Mouse (Mus musculus): ENCODE data around the gene Cttnbp2. TPM values are rescaled to one million over a fixed set of nuclear protein-coding genes. Genes with fewer than 3 reads are reported as not detected.

Cttnbp2 gene
- polyA plus RNA-seq, 1 experiment from 2014 or later = 27.4 TPM

DNA sequence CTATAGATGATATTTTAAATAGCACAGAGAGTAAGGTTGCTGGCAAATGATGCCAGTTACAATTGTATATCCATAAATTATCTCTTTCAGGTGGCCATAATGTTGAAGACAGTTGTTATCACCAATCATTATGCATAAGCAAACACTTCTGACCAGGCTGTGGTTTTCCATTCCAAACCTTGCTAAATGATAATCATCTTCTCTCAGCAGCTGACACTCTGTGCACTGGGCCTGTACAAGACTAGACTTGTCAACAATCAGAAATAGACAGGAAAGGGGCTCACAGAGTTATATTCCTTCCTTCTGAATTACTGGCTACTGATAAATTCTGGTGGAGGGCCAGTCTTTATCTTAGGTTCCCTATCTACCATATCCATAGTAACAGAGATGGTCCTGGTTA is 32.1 kb downstream of the Cttnbp2 start:
- ATAC-seq (ENCODE audit: insufficient number of reproducible peaks, insufficient read depth, low FRiP score, low read depth) = no peak

GRCm38 (mm10) chr6:18481781-18482180 is 32.9 kb downstream of the Cttnbp2 start:
- H3K9ac ChIP-seq (replicated peaks; ENCODE audit: low read depth, low read length) = no peak overlapping the region
- H3K27me3 ChIP-seq (ENCODE audit: control insufficient read depth, insufficient read depth, low read length) = no peaks in the 10 kb centered on the region
- H3K4me1 ChIP-seq (ENCODE audit: control insufficient read depth, insufficient read depth, low read length) = no peaks in the 10 kb centered on the region
- WGBS = 86% methylated on average over 3 of the region's 3 CpGs
- no peak for ATAC-seq (ENCODE audit: insufficient number of reproducible peaks, insufficient read depth, low FRiP score, low read depth)
- no peak overlapping the region for H3K4me3 ChIP-seq (ENCODE audit: low read depth, low read length)
- H3K27ac ChIP-seq (ENCODE audit: low read length) = no peak overlapping the region
- H3K4me2 ChIP-seq (replicated peaks; ENCODE audit: low read depth, low read length) = no peak overlapping the region
- H3K36me3 ChIP-seq (ENCODE audit: control insufficient read depth, insufficient read depth, low read length) = no peaks in the 10 kb centered on the region
- H3K9me3 ChIP-seq (ENCODE audit: control insufficient read depth, low read depth, low read length) = no peaks in the 10 kb centered on the region

More for the DNA sequence above, 32.1 kb downstream of the Cttnbp2 start:
- H3K4me2 ChIP-seq (replicated peaks; ENCODE audit: low read depth, low read length) = no peak overlapping the region
- H3K36me3 ChIP-seq (ENCODE audit: control insufficient read depth, insufficient read depth, low read length) = no peaks in the 10 kb centered on the region
- no peaks in the 10 kb centered on the region for H3K4me1 ChIP-seq (ENCODE audit: control insufficient read depth, insufficient read depth, low read length)
- H3K27me3 ChIP-seq (ENCODE audit: control insufficient read depth, insufficient read depth, low read length) = no peaks in the 10 kb centered on the region
- no peak overlapping the region for H3K27ac ChIP-seq (ENCODE audit: low read length)
- H3K4me3 ChIP-seq (ENCODE audit: low read depth, low read length) = no peak overlapping the region
- H3K9ac ChIP-seq (replicated peaks; ENCODE audit: low read depth, low read length) = no peak overlapping the region
- no peaks in the 10 kb centered on the region for H3K9me3 ChIP-seq (ENCODE audit: control insufficient read depth, low read depth, low read length)

DNA sequence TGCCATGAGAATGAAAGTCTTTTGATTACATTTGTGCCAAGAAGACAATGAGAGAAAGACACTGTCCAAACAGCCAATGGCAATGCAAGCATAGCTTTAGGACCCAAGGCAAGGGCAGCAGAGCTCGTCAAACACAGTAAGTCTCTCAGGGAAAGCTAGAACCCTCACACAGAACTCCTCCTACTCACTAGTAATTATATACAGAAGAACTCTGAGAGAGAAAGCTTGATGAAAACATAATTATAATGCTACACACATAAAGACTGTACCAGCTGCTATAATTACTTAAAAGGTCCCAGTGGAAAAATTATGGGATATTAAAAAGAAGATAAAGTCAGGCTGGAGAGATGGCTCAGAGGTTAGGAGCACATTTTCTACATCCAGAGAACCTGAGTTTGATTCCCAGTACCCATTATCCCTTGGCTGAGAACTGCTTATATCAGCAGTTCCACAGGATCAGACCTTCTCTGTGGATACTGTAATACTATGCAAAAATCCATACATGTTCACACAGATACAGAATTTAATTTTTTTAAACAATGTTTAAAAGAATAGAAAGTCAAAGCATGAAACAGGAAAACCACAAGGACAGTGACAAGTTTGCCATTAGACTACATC is 37.2 kb downstream of the Cttnbp2 start:
- H3K27ac ChIP-seq (ENCODE audit: low read length) = no peak overlapping the region
- H3K9ac ChIP-seq (replicated peaks; ENCODE audit: low read depth, low read length) = no peak overlapping the region
- H3K4me2 ChIP-seq (replicated peaks; ENCODE audit: low read depth, low read length) = no peak overlapping the region
- no peaks in the 10 kb centered on the region for H3K27me3 ChIP-seq (ENCODE audit: control insufficient read depth, insufficient read depth, low read length)
- no peak for ATAC-seq (ENCODE audit: insufficient number of reproducible peaks, insufficient read depth, low FRiP score, low read depth)
- H3K9me3 ChIP-seq (ENCODE audit: control insufficient read depth, low read depth, low read length) = no peaks in the 10 kb centered on the region
- 54% methylated on average over 1 of the region's 1 CpGs for WGBS
- H3K4me3 ChIP-seq (ENCODE audit: low read depth, low read length) = no peak overlapping the region
- no peaks in the 10 kb centered on the region for H3K36me3 ChIP-seq (ENCODE audit: control insufficient read depth, insufficient read depth, low read length)
- H3K4me1 ChIP-seq (ENCODE audit: control insufficient read depth, insufficient read depth, low read length) = no peaks in the 10 kb centered on the region

GRCm38 (mm10) chr6:18474983-18475382 is 39.7 kb downstream of the Cttnbp2 start:
- no peak overlapping the region for H3K27ac ChIP-seq (ENCODE audit: low read length)
- no peaks in the 10 kb centered on the region for H3K27me3 ChIP-seq (ENCODE audit: control insufficient read depth, insufficient read depth, low read length)
- H3K4me2 ChIP-seq (replicated peaks; ENCODE audit: low read depth, low read length) = no peak overlapping the region
- 73% methylated on average over 2 of the region's 2 CpGs for WGBS
- H3K36me3 ChIP-seq (ENCODE audit: control insufficient read depth, insufficient read depth, low read length) = no peaks in the 10 kb centered on the region
- H3K4me1 ChIP-seq (ENCODE audit: control insufficient read depth, insufficient read depth, low read length) = no peaks in the 10 kb centered on the region
- no peaks in the 10 kb centered on the region for H3K9me3 ChIP-seq (ENCODE audit: control insufficient read depth, low read depth, low read length)
- H3K9ac ChIP-seq (replicated peaks; ENCODE audit: low read depth, low read length) = no peak overlapping the region
- no peak for ATAC-seq (ENCODE audit: insufficient number of reproducible peaks, insufficient read depth, low FRiP score, low read depth)
- H3K4me3 ChIP-seq (ENCODE audit: low read depth, low read length) = no peak overlapping the region

GRCm38 (mm10) chr6:18474541-18474940 is 40.1 kb downstream of the Cttnbp2 start:
- Histone ChIP-seq H3K36me3 (ENCODE audit: control insufficient read depth, insufficient read depth, low read length) (no peaks in the 10 kb centered on the region), H3K27ac (ENCODE audit: low read length) (no peak overlapping the region), H3K4me1 (ENCODE audit: control insufficient read depth, insufficient read depth, low read length) (no peaks in the 10 kb centered on the region), H3K4me2 (replicated peaks; ENCODE audit: low read depth, low read length) (no peak overlapping the region), H3K9ac (replicated peaks; ENCODE audit: low read depth, low read length) (no peak overlapping the region), H3K27me3 (ENCODE audit: control insufficient read depth, insufficient read depth, low read length) (no peaks in the 10 kb centered on the region), H3K9me3 (ENCODE audit: control insufficient read depth, low read depth, low read length) (no peaks in the 10 kb centered on the region), H3K4me3 (ENCODE audit: low read depth, low read length) (no peak overlapping the region)
- 24% methylated on average over 1 of the region's 1 CpGs for WGBS
- ATAC-seq (ENCODE audit: insufficient number of reproducible peaks, insufficient read depth, low FRiP score, low read depth) = no peak

DNA sequence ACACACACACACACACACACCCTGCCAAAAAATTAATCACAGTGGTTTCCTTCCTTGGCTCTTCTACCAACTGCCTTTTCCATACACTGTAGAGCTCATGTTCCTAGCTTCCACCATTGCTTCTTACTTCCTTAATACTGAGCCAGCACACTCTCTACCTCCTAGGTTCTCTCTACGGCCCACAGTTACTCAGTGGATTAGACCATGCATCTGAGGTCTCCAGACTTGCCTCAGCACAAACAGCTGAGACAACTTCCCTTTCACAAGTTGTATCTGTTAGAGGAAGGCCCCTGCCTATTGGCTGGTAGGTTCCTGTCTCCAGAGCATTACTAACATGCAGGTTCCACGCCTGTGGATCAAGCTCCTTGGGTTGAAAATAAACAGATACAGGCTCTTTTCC is 45.4 kb downstream of the Cttnbp2 start:
- 43% methylated on average over 2 of the region's 2 CpGs for WGBS
- H3K4me1 ChIP-seq (ENCODE audit: control insufficient read depth, insufficient read depth, low read length) = no peaks in the 10 kb centered on the region
- H3K9ac ChIP-seq (replicated peaks; ENCODE audit: low read depth, low read length) = no peak overlapping the region
- H3K9me3 ChIP-seq (ENCODE audit: control insufficient read depth, low read depth, low read length) = no peaks in the 10 kb centered on the region
- no peak overlapping the region for H3K4me2 ChIP-seq (replicated peaks; ENCODE audit: low read depth, low read length)
- H3K4me3 ChIP-seq (ENCODE audit: low read depth, low read length) = no peak overlapping the region
- ATAC-seq (ENCODE audit: insufficient number of reproducible peaks, insufficient read depth, low FRiP score, low read depth) = no peak; the same call in 1 of the 2 replicates
- no peak overlapping the region for H3K27ac ChIP-seq (ENCODE audit: low read length)
- no peaks in the 10 kb centered on the region for H3K27me3 ChIP-seq (ENCODE audit: control insufficient read depth, insufficient read depth, low read length)
- no peaks in the 10 kb centered on the region for H3K36me3 ChIP-seq (ENCODE audit: control insufficient read depth, insufficient read depth, low read length)

DNA sequence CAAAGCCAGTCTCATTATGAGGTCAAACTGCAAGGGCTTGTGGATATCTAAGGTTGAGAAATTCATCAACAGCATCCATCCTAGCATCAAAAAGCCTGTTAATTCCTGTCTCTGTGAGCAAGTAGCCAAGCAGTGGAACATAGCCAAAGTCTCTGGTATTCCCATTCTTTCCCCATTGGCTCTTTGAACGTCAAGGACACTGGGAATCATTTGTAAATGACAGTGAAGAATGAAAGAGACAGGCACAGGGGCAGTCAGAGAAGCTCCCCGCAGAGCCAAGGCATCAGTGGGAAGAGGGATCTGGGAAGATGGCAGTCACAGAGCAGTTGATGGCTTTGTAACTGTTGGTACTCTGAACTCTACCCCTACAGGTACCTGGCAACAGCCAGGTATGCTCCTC is 46.9 kb downstream of the Cttnbp2 start:
- ATAC-seq (ENCODE audit: insufficient number of reproducible peaks, insufficient read depth, low FRiP score, low read depth) = no peak
- no peak overlapping the region for H3K4me2 ChIP-seq (replicated peaks; ENCODE audit: low read depth, low read length)
- no peaks in the 10 kb centered on the region for H3K27me3 ChIP-seq (ENCODE audit: control insufficient read depth, insufficient read depth, low read length)
- H3K4me3 ChIP-seq (ENCODE audit: low read depth, low read length) = no peak overlapping the region
- H3K36me3 ChIP-seq (ENCODE audit: control insufficient read depth, insufficient read depth, low read length) = no peaks in the 10 kb centered on the region
- no peak overlapping the region for H3K27ac ChIP-seq (ENCODE audit: low read length)
- H3K9me3 ChIP-seq (ENCODE audit: control insufficient read depth, low read depth, low read length) = no peaks in the 10 kb centered on the region
- H3K9ac ChIP-seq (replicated peaks; ENCODE audit: low read depth, low read length) = no peak overlapping the region
- H3K4me1 ChIP-seq (ENCODE audit: control insufficient read depth, insufficient read depth, low read length) = no peaks in the 10 kb centered on the region
- 59% methylated on average over 2 of the region's 2 CpGs for WGBS

DNA sequence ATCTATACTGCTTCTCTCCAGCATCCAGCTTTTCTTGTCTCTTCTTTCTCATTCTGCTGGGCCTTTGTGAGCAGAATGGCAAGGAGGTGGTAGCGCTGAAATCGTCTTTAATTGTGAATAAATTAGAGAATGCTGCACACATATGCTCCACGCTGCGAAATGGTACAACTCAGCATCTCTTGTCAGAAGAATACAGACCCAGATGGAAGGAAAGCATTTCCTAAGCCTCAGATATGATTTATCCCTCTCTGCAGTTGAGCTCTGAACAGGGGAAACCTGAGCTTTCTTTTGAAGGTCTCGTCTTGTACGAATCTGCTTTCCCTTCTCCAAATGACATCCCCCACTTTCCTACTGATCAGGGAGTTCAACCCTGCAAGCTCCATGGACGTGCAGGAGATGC is 48.4 kb downstream of the Cttnbp2 start:
- ATAC-seq (ENCODE audit: insufficient number of reproducible peaks, insufficient read depth, low FRiP score, low read depth) = no peak
- Histone ChIP-seq H3K27ac (ENCODE audit: low read length) (no peak overlapping the region), H3K27me3 (ENCODE audit: control insufficient read depth, insufficient read depth, low read length) (no peaks in the 10 kb centered on the region), H3K4me3 (ENCODE audit: low read depth, low read length) (no peak overlapping the region), H3K4me2 (replicated peaks; ENCODE audit: low read depth, low read length) (no peak overlapping the region), H3K9me3 (ENCODE audit: control insufficient read depth, low read depth, low read length) (no peaks in the 10 kb centered on the region), H3K4me1 (ENCODE audit: control insufficient read depth, insufficient read depth, low read length) (no peaks in the 10 kb centered on the region), H3K36me3 (ENCODE audit: control insufficient read depth, insufficient read depth, low read length) (no peaks in the 10 kb centered on the region), H3K9ac (replicated peaks; ENCODE audit: low read depth, low read length) (no peak overlapping the region)
- 65% methylated on average over 7 of the region's 7 CpGs for WGBS

- no peaks in the 10 kb centered on the region for H3K4me1 ChIP-seq (ENCODE audit: control insufficient read depth, insufficient read depth, low read length)
- 49% methylated on average over 10 of the region's 10 CpGs for WGBS
- H3K9ac ChIP-seq (replicated peaks; ENCODE audit: low read depth, low read length) = no peak overlapping the region
- H3K4me2 ChIP-seq (replicated peaks; ENCODE audit: low read depth, low read length) = no peak overlapping the region
- ATAC-seq (ENCODE audit: insufficient number of reproducible peaks, insufficient read depth, low FRiP score, low read depth) = no peak
- no peaks in the 10 kb centered on the region for H3K9me3 ChIP-seq (ENCODE audit: control insufficient read depth, low read depth, low read length)
- no peaks in the 10 kb centered on the region for H3K36me3 ChIP-seq (ENCODE audit: control insufficient read depth, insufficient read depth, low read length)
- no peak overlapping the region for H3K4me3 ChIP-seq (ENCODE audit: low read depth, low read length)
- no peaks in the 10 kb centered on the region for H3K27me3 ChIP-seq (ENCODE audit: control insufficient read depth, insufficient read depth, low read length)
- no peak overlapping the region for H3K27ac ChIP-seq (ENCODE audit: low read length)
These were observed 49.0 kb downstream of the Cttnbp2 start for GRCm38 (mm10) chr6:18465626-18466025.
